Mouse (Mus musculus) liver, adult (tissue): ENCODE measurements around the gene Cd96.

Source experiments
- GATA4 ChIP-seq: IDR thresholded peaks from 2 replicates; pipeline ENCODE4 v1.6.1; 2014; ENCODE audit warnings: mild to moderate bottlenecking, low read length; ENCODE audit not compliant: insufficient replicate concordance

The Cd96 gene

GRCm38 (mm10) chr16:46010153-46010905 lies 109.7 kb downstream of the Cd96 start, which contains the start of gene Plcxd2:
Gene Plcxd2, minus strand, starts transcription at chr16:46010218.
- TF ChIP-seq GATA4: no peak; the same call in 1 of the 2 replicates

- no peak for TF ChIP-seq GATA4
These were observed 110.3 kb downstream of the Cd96 start for GRCm38 (mm10) chr16:46009717-46010116.

- TF ChIP-seq GATA4: no peak
These were observed 111.3 kb downstream of the Cd96 start for GRCm38 (mm10) chr16:46008766-46009165.

- no peak for TF ChIP-seq GATA4
These were observed 111.9 kb downstream of the Cd96 start for GRCm38 (mm10) chr16:46008036-46008605.

- TF ChIP-seq GATA4: no peak
These were observed 113.8 kb downstream of the Cd96 start for GRCm38 (mm10) chr16:46006261-46006660.

GRCm38 (mm10) chr16:46001550-46002166 lies 118.4 kb downstream of the Cd96 start:
- no peak for TF ChIP-seq GATA4

- TF ChIP-seq GATA4: no peak
These were observed 119.1 kb downstream of the Cd96 start for GRCm38 (mm10) chr16:46000976-46001375.

- no peak for TF ChIP-seq GATA4
These were observed 120.5 kb downstream of the Cd96 start for GRCm38 (mm10) chr16:45999374-46000191.

GRCm38 (mm10) chr16:45998231-45998630 lies 121.8 kb downstream of the Cd96 start:
- no peak for TF ChIP-seq GATA4

- no peak for TF ChIP-seq GATA4
These were observed 129.0 kb downstream of the Cd96 start for GRCm38 (mm10) chr16:45990901-45991676.

- no peak for TF ChIP-seq GATA4
These were observed 133.8 kb downstream of the Cd96 start for GRCm38 (mm10) chr16:45986236-45986635.
